Mouse (Mus musculus) adrenal gland, adult 8-10 months (tissue): ENCODE results near the gene Magoh. TPM values are rescaled to one million over a fixed set of nuclear protein-coding genes. Genes with fewer than 3 reads are reported as not detected.

Experiments used
- DNase-seq: peaks from one replicate; pipeline ENCODE4 v3.0.0; 2022
- total RNA-seq, 4 experiments: library from RNA; stranded (reverse); gene quantifications; 2 replicates each; pipeline ENCODE4 v1.2.4; 2022

Gene Magoh
- total RNA-seq, 4 experiments from 2014 or later: 61.8 to 73.5 (median 71.9) TPM

GRCm38 (mm10) chr4:107889731-107890432, 10.3 kb downstream of the Magoh start, which contains the start of gene 0610037L13Rik:
TSS of gene 0610037L13Rik (plus strand) at chr4:107889813.
- DNase-seq: peak; percentile 95

GRCm38 (mm10) chr4:107892663-107893062, 13.1 kb downstream of the Magoh start:
- no peak for DNase-seq

- no peak for DNase-seq
Measured at GRCm38 (mm10) chr4:107899211-107899927, 19.8 kb downstream of the Magoh start.

- DNase-seq: no peak
Measured at GRCm38 (mm10) chr4:107900206-107900605, 20.7 kb downstream of the Magoh start.

GRCm38 (mm10) chr4:107904252-107904651, 24.7 kb downstream of the Magoh start:
- DNase-seq: no peak

- no peak for DNase-seq
Measured at GRCm38 (mm10) chr4:107906561-107906960, 27.0 kb downstream of the Magoh start.

- DNase-seq: no peak
Measured at GRCm38 (mm10) chr4:107910020-107910419, 30.5 kb downstream of the Magoh start.

- peak; percentile 49 for DNase-seq
Measured at GRCm38 (mm10) chr4:107920336-107920735, 40.8 kb downstream of the Magoh start.

GRCm38 (mm10) chr4:107921152-107921695, 41.7 kb downstream of the Magoh start:
- peak; percentile 63 for DNase-seq

GRCm38 (mm10) chr4:107921952-107922351, 42.4 kb downstream of the Magoh start:
- peak; percentile 20 for DNase-seq

GRCm38 (mm10) chr4:107923145-107923802, 43.7 kb downstream of the Magoh start, which contains the start of gene Cpt2:
TSS of gene Cpt2 (minus strand) at chr4:107923610.
- DNase-seq: peak; percentile 94

GRCm38 (mm10) chr4:107923803-107924194, 44.2 kb downstream of the Magoh start:
- no peak for DNase-seq

GRCm38 (mm10) chr4:107928269-107928668, 48.7 kb downstream of the Magoh start:
- DNase-seq: no peak

GRCm38 (mm10) chr4:107928726-107929125, 49.2 kb downstream of the Magoh start:
- DNase-seq: no peak

- DNase-seq: no peak
Measured at GRCm38 (mm10) chr4:107931453-107931852, 51.9 kb downstream of the Magoh start.

- DNase-seq: no peak
Measured at GRCm38 (mm10) chr4:107933239-107933638, 53.7 kb downstream of the Magoh start.

GRCm38 (mm10) chr4:107935254-107935653, 55.7 kb downstream of the Magoh start:
- no peak for DNase-seq

Other genes with a start within 250 kb of the Magoh start
- not detected for gene Dmrtb1, start 195.5 kb upstream of the Magoh start, total RNA-seq
- 10 to 100 TPM in 1 of 4 experiments, 1 to 10 TPM in 3; 7.2 to 12.5 (median 8.8) TPM for gene Lrp8, start 77.5 kb upstream of the Magoh start, total RNA-seq
- gene 0610037L13Rik, start 10.1 kb downstream of the Magoh start, total RNA-seq: 10 to 100 TPM; 75.0 to 83.5 (median 78.4) TPM
- 100 to 1,000 TPM in 3 of 4 experiments, 10 to 100 TPM in 1; 92.3 to 198 (median 141) TPM for gene Cpt2, start 43.9 kb downstream of the Magoh start, total RNA-seq
- under 1 TPM; 0.35 to 0.73 (median 0.49) TPM for gene Slc1a7, start 88.6 kb downstream of the Magoh start, total RNA-seq
- 10 to 100 TPM in 2 of 4 experiments, 1 to 10 TPM in 2; 7.6 to 17.0 (median 11.0) TPM for gene Podn, start 216.7 kb downstream of the Magoh start, total RNA-seq